Mouse (Mus musculus) thymus, adult 2 months (tissue): Measurements from ENCODE around the gene Spock1. TPM values are rescaled to one million over a fixed set of nuclear protein-coding genes. Genes with fewer than 3 reads are reported as not detected.

Experiments
- DNase-seq: peaks from one replicate; pipeline ENCODE4 v3.0.0; 2021
- H3K27ac ChIP-seq: fragments of 200-500 bp; 2 replicates; pipeline ENCODE4 v1.5.1; 2012; ENCODE audit warnings: low read length, control low read depth; ENCODE audit not compliant: control insufficient read depth, insufficient read depth
- H3K27me3 ChIP-seq: fragments of 200-500 bp; 2 replicates; pipeline ENCODE4 v1.6.1; 2012; ENCODE audit warnings: mild to moderate bottlenecking, low read length, moderate library complexity, mixed read lengths; ENCODE audit not compliant: control insufficient read depth, insufficient read depth
- H3K36me3 ChIP-seq: fragments of 200-500 bp; 2 replicates; pipeline ENCODE4 v1.6.1; 2012; ENCODE audit warnings: mild to moderate bottlenecking, low read length, moderate library complexity; ENCODE audit not compliant: control insufficient read depth, insufficient read depth
- H3K4me1 ChIP-seq: fragments of 200-500 bp; replicated peaks from 2 replicates; pipeline ENCODE4 v1.6.1; 2012; ENCODE audit warnings: low read length; ENCODE audit not compliant: control insufficient read depth, insufficient read depth
- H3K4me3 ChIP-seq: fragments of 200-500 bp; 2 replicates; pipeline ENCODE4 v1.5.1; 2012; ENCODE audit warnings: mild to moderate bottlenecking, low read length, control low read depth, moderate library complexity; ENCODE audit not compliant: control insufficient read depth, insufficient read depth
- CTCF ChIP-seq: fragments of 200-500 bp; IDR thresholded peaks from 2 replicates; pipeline ENCODE4 v1.5.1; 2012; ENCODE audit warnings: mild to moderate bottlenecking, control low read depth, low read length, moderate library complexity, borderline replicate concordance; ENCODE audit not compliant: control insufficient read depth, poor library complexity, insufficient read depth; ENCODE audit errors: extremely low read depth
- POLR2A ChIP-seq: fragments of 200-500 bp; IDR thresholded peaks from 2 replicates; pipeline ENCODE4 v1.6.1; 2012; ENCODE audit warnings: mild to moderate bottlenecking, low read length, control low read depth, moderate library complexity; ENCODE audit not compliant: control insufficient read depth, poor library complexity, insufficient read depth; ENCODE audit errors: extremely low read depth
- WGBS: fragments of 180-500 bp; shearing (Covaris S2); methylation state at CpG from one replicate; pipeline ENCODE4 v1.1.7; 2018; 5-methylcytosine and 5-hydroxymethylcytosine counted together
- polyA plus RNA-seq: library from polyadenylated mRNA; depleted of rRNA; stranded (reverse); fragments of >200 nt; gene quantifications from 2 replicates; pipeline ENCODE4 v1.2.3, GENCODE M21; 2012

Spock1 gene
- polyA plus RNA-seq, 1 experiment: 0.93 TPM

- Histone ChIP-seq H3K4me1 (no peaks in the 10 kb centered on the region), H3K4me3 (no peak overlapping the region), H3K36me3 (no peaks in the 10 kb centered on the region), H3K27ac (no peak overlapping the region), H3K27me3 (no peaks in the 10 kb centered on the region)
- no peak for DNase-seq
- WGBS: 93% methylated on average over 7 of the region's 7 CpGs
- no peak for TF ChIP-seq POLR2A
- no peak for TF ChIP-seq CTCF
Observed at GRCm38 (mm10) chr13:57448906-57449305, 459.2 kb downstream of the Spock1 start.

GRCm38 (mm10) chr13:57444977-57445376, 463.2 kb downstream of the Spock1 start:
- H3K4me1 ChIP-seq: no peaks in the 10 kb centered on the region
- TF ChIP-seq CTCF (no peak), POLR2A (no peak)
- no peaks in the 10 kb centered on the region for H3K27me3 ChIP-seq
- WGBS: 87% methylated on average over 3 of the region's 3 CpGs
- no peak overlapping the region for H3K4me3 ChIP-seq
- no peak overlapping the region for H3K27ac ChIP-seq
- no peak for DNase-seq
- no peaks in the 10 kb centered on the region for H3K36me3 ChIP-seq

DNA sequence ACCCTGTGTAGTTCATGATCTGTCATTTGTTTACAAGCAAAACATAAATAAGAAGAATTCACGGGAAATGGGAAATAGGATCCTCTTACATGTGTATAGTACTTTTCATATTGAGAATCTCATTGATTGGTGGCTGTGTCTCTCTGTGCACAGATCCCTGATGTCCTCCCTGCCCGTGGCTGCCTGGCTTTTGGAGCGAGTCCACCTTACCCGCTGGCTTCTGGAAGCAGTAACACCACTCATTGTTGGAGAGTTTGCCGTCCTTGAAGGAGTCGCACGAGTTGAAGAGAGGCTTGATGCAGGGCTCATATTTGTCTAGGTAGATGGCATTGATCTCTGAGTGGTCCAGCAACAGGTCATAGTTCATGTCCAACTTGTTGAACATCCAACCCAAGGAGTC, 468.0 kb downstream of the Spock1 start:
- DNase-seq: no peak
- no peaks in the 10 kb centered on the region for H3K4me1 ChIP-seq
- 89% methylated on average over 7 of the region's 7 CpGs for WGBS
- no peak overlapping the region for H3K4me3 ChIP-seq
- H3K27ac ChIP-seq: no peak overlapping the region
- TF ChIP-seq POLR2A (no peak), CTCF (no peak)
- H3K36me3 ChIP-seq: no peaks in the 10 kb centered on the region
- no peaks in the 10 kb centered on the region for H3K27me3 ChIP-seq

DNA sequence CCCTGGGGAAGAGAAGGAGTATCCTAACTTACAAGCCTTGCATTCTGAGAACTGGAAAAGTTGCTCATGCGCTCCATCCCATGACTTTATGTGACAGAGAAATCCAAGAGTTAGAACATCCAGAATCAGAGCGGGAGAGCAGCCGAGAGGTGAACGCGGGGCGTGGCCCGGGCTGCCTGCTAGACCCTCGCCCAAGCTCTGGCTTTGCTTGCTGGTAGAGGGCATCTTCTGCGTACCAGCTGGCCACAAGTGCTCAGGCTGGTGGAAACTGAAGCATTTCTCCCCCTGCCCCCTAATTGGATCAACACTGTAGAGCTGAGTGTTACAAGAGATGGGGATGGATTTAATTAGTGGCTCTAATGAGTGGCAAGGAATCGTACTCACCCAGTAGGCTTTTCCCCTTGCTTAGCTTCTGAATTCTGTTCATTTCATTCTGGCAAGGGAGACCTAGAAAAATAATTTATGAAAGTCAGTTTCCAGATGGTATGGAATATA, 472.4 kb downstream of the Spock1 start:
- TF ChIP-seq CTCF: no peak
- TF ChIP-seq POLR2A: no peak

GRCm38 (mm10) chr13:57433848-57434247, 474.3 kb downstream of the Spock1 start:
- WGBS: 89% methylated on average over 4 of the region's 4 CpGs

More for the DNA sequence above, 472.4 kb downstream of the Spock1 start:
- 90% methylated on average over 10 of the region's 10 CpGs for WGBS
- Histone ChIP-seq H3K36me3 (no peaks in the 10 kb centered on the region), H3K4me1 (no peaks in the 10 kb centered on the region), H3K27me3 (no peaks in the 10 kb centered on the region), H3K4me3 (no peak overlapping the region), H3K27ac (no peak overlapping the region)
- DNase-seq: no peak

GRCm38 (mm10) chr13:57431815-57432214, 476.3 kb downstream of the Spock1 start:
- Histone ChIP-seq H3K36me3 (no peaks in the 10 kb centered on the region), H3K27me3 (no peaks in the 10 kb centered on the region), H3K4me1 (no peaks in the 10 kb centered on the region), H3K4me3 (no peak overlapping the region), H3K27ac (no peak overlapping the region)
- 93% methylated on average over 4 of the region's 4 CpGs for WGBS
- no peak for TF ChIP-seq POLR2A
- TF ChIP-seq CTCF: no peak
- no peak for DNase-seq

More at GRCm38 (mm10) chr13:57433848-57434247, 474.3 kb downstream of the Spock1 start:
- H3K27me3 ChIP-seq: no peaks in the 10 kb centered on the region
- TF ChIP-seq CTCF (no peak), POLR2A (no peak)
- H3K36me3 ChIP-seq: no peaks in the 10 kb centered on the region
- no peaks in the 10 kb centered on the region for H3K4me1 ChIP-seq
- no peak overlapping the region for H3K4me3 ChIP-seq
- H3K27ac ChIP-seq: no peak overlapping the region
- DNase-seq: no peak

GRCm38 (mm10) chr13:57428840-57429239, 479.3 kb downstream of the Spock1 start:
- Histone ChIP-seq H3K27me3 (no peaks in the 10 kb centered on the region), H3K4me3 (no peak overlapping the region), H3K27ac (no peak overlapping the region), H3K36me3 (no peaks in the 10 kb centered on the region), H3K4me1 (no peaks in the 10 kb centered on the region)
- no peak for DNase-seq
- WGBS: 86% methylated on average over 14 of the region's 14 CpGs
- TF ChIP-seq CTCF: no peak
- TF ChIP-seq POLR2A: no peak
